Mouse (Mus musculus) spleen, adult 2 months (tissue): ENCODE results near the gene Siglec1. TPM values are rescaled to one million over a fixed set of nuclear protein-coding genes. Genes with fewer than 3 reads are reported as not detected.
"Not testable (repeated sequence)": the region's sequence is repeated elsewhere in the genome, so short reads cannot be mapped to it uniquely, and the experiment has no call there.

Experiments used
- DNase-seq, 2 experiments: peaks; one replicate each; pipeline versions ENCODE4 v3.0.0 to v3.0.0-alpha.2; 2012 to 2021; ENCODE audit warnings: low spot score in 2 of 2, low read depth in 1 of 2
- H3K27ac ChIP-seq: fragments of 200-500 bp; 2 replicates; pipeline ENCODE4 v1.5.1; 2012; ENCODE audit warnings: low read length, inconsistent platforms; ENCODE audit not compliant: insufficient read depth
- H3K27me3 ChIP-seq: fragments of 200-500 bp; 2 replicates; pipeline ENCODE4 v1.6.1; 2012; ENCODE audit warnings: mild to moderate bottlenecking, moderate library complexity, low read length, inconsistent platforms; ENCODE audit not compliant: control insufficient read depth, insufficient read depth
- H3K36me3 ChIP-seq: fragments of 200-500 bp; 2 replicates; pipeline ENCODE4 v1.6.1; 2012; ENCODE audit warnings: mild to moderate bottlenecking, low read length, inconsistent platforms; ENCODE audit not compliant: control insufficient read depth, insufficient read depth
- H3K4me1 ChIP-seq: fragments of 200-500 bp; 2 replicates; pipeline ENCODE4 v1.6.1; 2011; ENCODE audit warnings: inconsistent platforms; ENCODE audit not compliant: control insufficient read depth, insufficient read depth, insufficient read length
- H3K4me3 ChIP-seq: fragments of 200-500 bp; 2 replicates; pipeline ENCODE4 v1.5.1; 2011; ENCODE audit warnings: mild to moderate bottlenecking, inconsistent platforms; ENCODE audit not compliant: insufficient read depth, insufficient read length; ENCODE audit errors: extremely low read depth
- CTCF ChIP-seq: fragments of 200-500 bp; IDR thresholded peaks from 2 replicates; pipeline ENCODE4 v1.5.1; 2011; ENCODE audit warnings: mild to moderate bottlenecking, inconsistent platforms; ENCODE audit not compliant: insufficient read depth, insufficient read length, insufficient replicate concordance; ENCODE audit errors: extremely low read depth
- POLR2A ChIP-seq: fragments of 200-500 bp; IDR thresholded peaks from 2 replicates; pipeline ENCODE4 v1.6.1; 2011; ENCODE audit warnings: low read depth, low read length, inconsistent platforms
- WGBS: fragments of 180-500 bp; shearing (Covaris S2); methylation state at CpG from one replicate; pipeline ENCODE4 v1.1.7; 2018; 5-methylcytosine and 5-hydroxymethylcytosine counted together
- polyA plus RNA-seq: library from polyadenylated mRNA; depleted of rRNA; stranded (reverse); fragments of >200 nt; gene quantifications from 2 replicates; pipeline ENCODE4 v1.2.3, GENCODE M21; 2012

Siglec1 gene
- polyA plus RNA-seq, 1 experiment, result 42.3 TPM

DNA sequence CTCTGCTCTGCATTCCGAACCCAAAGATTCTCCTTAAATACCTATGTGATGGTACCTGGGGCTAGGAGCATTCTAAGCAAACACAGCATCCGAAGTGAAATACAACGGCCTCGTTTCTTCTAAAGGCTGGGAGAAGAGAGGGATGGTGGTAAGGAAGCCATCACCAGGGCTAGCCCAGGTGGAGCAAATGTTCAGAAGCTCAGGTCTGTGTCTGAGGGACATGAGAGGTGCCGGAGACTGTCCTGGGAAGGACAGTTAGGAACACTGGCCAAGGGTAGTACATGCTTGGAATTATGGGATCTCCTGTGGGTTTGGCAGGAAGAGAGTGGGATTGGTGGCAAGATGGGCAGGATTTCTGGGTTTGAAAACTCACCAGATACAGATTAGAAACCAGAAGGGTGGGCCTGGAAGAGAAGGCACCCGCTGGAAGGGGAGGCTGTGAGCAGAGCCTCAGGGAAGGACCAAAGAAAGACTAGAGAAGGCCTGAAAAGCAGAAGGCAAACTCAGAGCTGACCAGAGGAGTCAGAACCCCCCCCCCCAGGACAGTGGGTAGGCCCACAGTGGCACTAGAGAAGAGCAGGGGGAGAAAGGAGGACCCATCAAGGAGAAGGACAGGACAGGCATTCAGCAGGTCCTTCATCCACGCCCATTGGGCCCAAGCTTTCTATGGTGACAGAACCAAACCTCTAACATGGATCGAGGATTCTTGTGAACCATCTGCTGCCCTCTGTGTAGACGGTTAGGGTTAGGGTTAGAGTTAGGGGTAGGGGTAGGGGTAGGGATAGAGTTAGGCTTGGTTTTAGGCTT is 38.8 kb upstream of the Siglec1 start:
- DNase-seq, result no peak
- Histone ChIP-seq H3K4me1 (peaks cover 7% of the 10 kb centered on the region), H3K36me3 (no peaks in the 10 kb centered on the region), H3K27me3 (no peaks in the 10 kb centered on the region), H3K27ac (no peak overlapping the region), H3K4me3 (no peak overlapping the region)
- 93% methylated on average over 9 of the region's 9 CpGs for WGBS
- no peak for TF ChIP-seq POLR2A
- TF ChIP-seq CTCF, result no peak

DNA sequence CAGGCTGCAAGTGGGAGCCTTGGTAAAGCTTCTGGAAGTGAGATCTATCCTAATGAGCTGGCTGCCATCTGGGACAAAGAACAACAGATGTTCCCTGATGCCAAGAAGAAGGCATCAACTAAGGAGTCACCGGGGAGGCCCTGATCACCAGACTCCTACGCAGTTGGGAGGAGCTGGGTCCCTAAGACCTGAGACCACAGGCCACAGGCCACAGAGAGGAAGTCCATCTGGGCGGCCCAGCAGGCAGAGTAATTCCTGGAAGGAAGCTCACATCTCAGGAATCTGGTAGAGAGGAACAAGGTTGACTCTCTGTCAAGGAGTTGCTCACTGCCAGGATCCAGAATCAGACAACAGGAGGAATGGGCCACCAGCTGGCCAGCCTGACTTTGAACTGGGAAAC is 37.6 kb upstream of the Siglec1 start:
- no peak for TF ChIP-seq CTCF
- TF ChIP-seq POLR2A, result no peak
- Histone ChIP-seq H3K4me3 (no peak overlapping the region), H3K27me3 (no peaks in the 10 kb centered on the region), H3K4me1 (peaks cover 7% of the 10 kb centered on the region), H3K36me3 (no peaks in the 10 kb centered on the region), H3K27ac (no peak overlapping the region)
- 30% methylated on average over 3 of the region's 3 CpGs for WGBS
- DNase-seq, result no peak

DNA sequence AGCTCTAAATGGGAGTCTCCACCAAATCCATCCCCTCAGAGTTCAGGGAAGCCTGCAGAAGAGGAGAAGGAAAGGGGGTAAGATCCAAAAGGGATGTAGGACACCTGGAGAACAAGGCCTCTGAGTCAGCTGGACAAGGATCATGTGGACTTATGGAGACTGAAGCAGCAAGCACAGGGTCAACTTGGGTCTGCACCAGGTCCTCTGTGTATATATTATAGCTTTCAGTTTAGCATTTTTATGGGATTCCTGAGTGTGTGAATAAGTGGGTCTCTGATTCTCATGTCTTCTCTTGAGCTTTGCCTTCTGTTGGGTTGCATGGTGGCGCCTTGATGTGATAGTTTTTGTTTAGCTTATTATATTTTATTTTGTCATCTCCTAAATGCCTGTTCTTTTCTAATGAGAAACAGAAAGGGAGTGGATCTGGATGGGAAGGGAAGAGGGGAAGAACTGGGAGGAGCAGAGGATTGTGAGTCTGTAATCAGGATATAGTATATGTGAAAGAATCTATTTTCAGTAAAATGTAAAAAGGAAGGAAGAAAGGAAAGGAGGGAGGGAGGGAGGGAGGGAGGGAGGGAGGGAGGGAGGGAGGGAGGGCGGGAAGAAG is 32.5 kb upstream of the Siglec1 start:
- Histone ChIP-seq H3K36me3 (no peaks in the 10 kb centered on the region), H3K27me3 (no peaks in the 10 kb centered on the region), H3K27ac (no peak overlapping the region), H3K4me3 (no peak overlapping the region), H3K4me1 (no peaks in the 10 kb centered on the region)
- TF ChIP-seq CTCF (no peak), POLR2A (no peak)
- no peak for DNase-seq
- WGBS, result 74% methylated on average over 2 of the region's 2 CpGs

DNA sequence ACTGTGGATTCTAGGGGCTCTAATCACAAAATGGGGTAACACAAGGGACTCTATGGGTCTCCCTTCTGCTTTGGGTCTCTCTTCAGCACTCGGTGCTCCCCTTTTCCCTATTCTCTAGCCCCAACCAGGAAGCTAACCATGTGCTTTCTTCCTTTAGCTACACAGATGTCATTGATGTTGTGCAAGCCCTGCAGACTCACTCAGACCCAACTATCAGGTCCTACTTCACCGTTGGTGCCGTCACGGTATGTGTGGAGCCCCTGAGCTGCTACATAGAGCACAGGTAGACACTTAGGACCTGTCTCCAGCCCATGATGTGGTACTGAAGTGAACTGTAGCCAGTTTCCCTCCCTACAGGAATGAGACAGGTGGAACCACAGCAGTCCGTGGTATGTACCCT is 19.4 kb upstream of the Siglec1 start:
- H3K27ac ChIP-seq, result no peak overlapping the region
- H3K36me3 ChIP-seq, result no peaks in the 10 kb centered on the region
- no peak for TF ChIP-seq CTCF
- no peak for TF ChIP-seq POLR2A
- H3K27me3 ChIP-seq, result no peaks in the 10 kb centered on the region
- no peak for DNase-seq
- H3K4me1 ChIP-seq, result no peaks in the 10 kb centered on the region
- no peak overlapping the region for H3K4me3 ChIP-seq
- WGBS, result 94% methylated on average over 5 of the region's 5 CpGs

DNA sequence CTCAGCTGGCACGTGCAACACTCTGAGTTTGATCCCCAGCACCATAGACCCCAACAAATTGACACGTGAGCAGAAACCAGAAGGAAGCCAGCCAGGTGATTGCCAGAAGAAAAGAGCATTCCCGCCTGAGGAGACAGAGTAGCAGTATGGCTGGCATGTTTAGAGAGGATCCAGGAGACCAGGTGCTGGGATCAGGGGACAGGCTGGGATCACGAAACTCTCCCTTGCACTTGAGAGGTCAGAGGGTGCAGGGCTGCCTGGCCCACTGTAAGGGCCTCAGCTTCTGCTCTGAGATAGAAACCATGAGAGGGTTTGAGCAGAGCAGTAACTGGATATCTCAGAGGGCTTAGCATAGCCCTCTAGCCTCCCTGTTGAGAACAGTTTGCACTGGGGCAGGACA is 18.5 kb upstream of the Siglec1 start:
- DNase-seq, H3K36me3 ChIP-seq, H3K4me1 ChIP-seq, H3K27ac ChIP-seq, H3K27me3 ChIP-seq, H3K4me3 ChIP-seq: not testable (repeated sequence)
- 88% methylated on average over 4 of the region's 4 CpGs for WGBS

DNA sequence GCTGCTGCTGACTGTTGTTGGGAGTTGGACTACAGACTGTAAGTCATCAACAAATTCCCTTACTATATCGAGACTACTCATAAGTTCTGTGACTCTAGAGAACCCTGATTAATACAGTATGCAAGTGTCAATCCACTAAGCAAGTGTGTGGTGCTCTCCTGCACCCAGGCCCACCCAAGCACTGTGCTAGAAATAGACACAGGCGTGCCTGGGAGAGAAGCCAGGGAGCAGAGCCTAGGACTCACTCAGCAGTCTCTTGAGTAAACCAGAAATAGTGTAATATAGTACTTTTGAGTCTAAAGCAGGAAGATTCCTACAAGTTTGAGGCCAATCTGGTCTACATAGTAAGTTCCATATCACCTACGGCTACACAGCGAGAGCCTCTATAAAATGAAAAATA is 17.5 kb upstream of the Siglec1 start:
- whole genome bisulfite sequencing, result 90% methylated on average over 4 of the region's 4 CpGs
- TF ChIP-seq CTCF (no peak), POLR2A (no peak)
- Histone ChIP-seq H3K36me3 (no peaks in the 10 kb centered on the region), H3K27me3 (no peaks in the 10 kb centered on the region), H3K4me1 (no peaks in the 10 kb centered on the region), H3K27ac (no peak overlapping the region), H3K4me3 (no peak overlapping the region)
- DNase-seq, result no peak

DNA sequence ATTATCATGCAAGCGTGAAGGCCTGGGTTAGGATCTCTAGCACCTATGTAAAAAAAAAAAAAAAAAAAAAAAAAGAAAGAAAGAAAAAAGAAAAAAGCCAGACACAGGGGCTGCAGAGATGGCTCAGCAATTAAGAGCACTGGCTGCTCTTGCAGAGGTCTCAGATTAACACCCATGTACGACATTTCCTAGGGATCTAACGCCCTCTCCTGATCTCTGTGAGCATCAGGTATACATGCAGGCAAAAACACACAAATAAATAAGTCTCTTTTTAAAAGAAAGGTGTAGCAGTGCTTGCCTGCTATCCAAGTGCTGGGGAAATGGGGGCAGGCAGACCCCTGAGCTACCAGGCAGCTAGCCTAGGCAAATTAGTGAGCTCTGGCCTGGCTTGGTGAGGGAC is 15.0 kb upstream of the Siglec1 start:
- TF ChIP-seq POLR2A (no peak), CTCF (no peak)
- Histone ChIP-seq H3K4me1 (no peaks in the 10 kb centered on the region; the same call in 1 of the 2 replicates), H3K27ac (no peak overlapping the region), H3K27me3 (no peaks in the 10 kb centered on the region), H3K4me3 (no peak overlapping the region), H3K36me3 (no peaks in the 10 kb centered on the region)
- WGBS, result 46% methylated on average over 3 of the region's 3 CpGs
- no peak for DNase-seq
